Mouse (Mus musculus) CD4-positive helper T cell, adult 2 months (primary cell): ENCODE data around the gene 1700049E17Rik1.
"Not testable (repeated sequence)": the region's sequence is repeated elsewhere in the genome, so short reads cannot be mapped to it uniquely, and the experiment has no call there.

Source experiments
- DNase-seq: peaks from one replicate; pipeline ENCODE4 v3.0.0-alpha.2; 2012; ENCODE audit warnings: low read depth, missing footprints, low spot score

The 1700049E17Rik1 gene

DNA sequence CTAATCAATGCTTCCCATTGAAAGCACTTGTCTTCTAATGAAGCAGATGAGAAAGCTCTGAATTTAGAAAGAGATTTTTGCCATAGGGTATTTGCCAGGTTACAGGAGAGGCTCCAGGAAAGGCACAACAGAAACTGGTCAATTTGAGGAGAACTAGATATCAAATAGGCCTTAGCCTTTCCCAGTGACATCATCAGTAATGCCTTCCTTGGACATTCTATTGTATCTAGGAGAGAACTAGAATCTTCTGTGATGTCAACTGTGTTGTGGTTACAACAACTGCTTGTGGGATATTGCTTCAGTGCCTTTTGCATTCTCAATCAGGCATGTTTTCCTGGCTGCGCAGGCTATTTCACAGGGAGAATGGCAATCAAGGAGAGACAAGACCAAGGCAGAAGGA lies at the start of gene 1700049E17Rik1:
Gene 1700049E17Rik1 (plus strand): TSS at position 301 of the 400 bp plus-strand sequence.
- not testable (repeated sequence) for DNase-seq

DNA sequence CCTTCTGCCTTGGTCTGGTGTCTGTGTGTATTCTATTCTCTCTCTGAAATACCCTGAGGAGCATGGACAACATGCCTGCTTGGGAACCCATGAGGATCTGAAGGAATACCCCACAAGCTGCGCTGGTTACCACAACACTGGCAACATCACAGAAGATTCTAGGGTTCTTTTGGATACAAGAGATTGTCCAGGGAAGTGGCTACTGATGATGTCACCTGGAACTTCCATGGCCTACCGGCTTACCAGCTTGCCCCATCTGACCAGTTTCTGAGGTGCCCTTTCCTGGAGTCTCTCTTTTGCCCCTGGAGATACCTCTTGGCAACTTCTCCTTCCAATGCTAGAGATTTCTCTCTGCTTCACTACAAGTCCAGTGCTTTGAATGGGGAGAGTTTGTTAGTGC lies 17.6 kb upstream of the 1700049E17Rik1 start, which contains the start of gene Gm7980:
Gene Gm7980 (minus strand): TSS at position 101 of the 400 bp plus-strand sequence.
- not testable (repeated sequence) for DNase-seq

DNA sequence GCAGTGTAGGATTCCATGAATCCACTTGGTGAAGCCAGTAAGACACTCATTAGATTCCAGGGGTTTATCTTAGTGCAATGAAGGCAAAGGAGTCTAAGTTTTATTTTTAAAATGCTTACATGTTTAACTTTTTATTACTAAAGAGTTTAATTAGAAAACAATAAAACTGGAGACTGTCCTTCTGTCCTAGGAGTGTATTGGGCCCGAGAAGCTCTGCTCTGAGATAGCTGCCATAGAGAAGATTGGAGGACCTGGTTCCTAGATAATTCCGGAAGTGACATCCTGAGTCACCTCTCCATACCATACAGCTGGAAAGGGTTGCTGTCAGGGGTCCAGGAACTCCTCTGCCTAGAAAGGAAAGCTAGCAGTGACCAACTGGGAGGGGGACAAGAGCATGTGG lies 18.9 kb downstream of the 1700049E17Rik1 start, which contains the start of gene 1700024B05Rik:
Gene 1700024B05Rik (plus strand): TSS at position 301 of the 400 bp plus-strand sequence.
- not testable (repeated sequence) for DNase-seq

DNA sequence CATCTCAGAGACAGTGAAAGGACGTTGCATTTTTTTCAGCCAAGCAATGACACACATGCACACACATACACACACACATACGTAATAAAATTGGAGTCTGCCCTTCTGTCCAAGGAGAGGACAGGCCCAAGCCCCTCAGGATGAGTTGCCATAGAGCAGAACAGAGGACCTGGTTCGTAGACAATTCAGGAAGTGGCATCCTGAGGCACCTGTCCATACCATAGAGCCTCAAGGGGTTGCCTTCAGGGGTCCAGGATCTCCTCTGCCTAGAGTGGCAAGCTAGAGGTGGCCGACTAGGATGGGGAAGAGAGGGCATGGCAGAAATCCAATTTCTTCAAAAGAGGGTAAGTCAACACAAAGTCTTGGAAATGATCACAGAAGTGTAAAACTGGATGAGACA lies 39.3 kb downstream of the 1700049E17Rik1 start:
- DNase-seq: not testable (repeated sequence)

DNA sequence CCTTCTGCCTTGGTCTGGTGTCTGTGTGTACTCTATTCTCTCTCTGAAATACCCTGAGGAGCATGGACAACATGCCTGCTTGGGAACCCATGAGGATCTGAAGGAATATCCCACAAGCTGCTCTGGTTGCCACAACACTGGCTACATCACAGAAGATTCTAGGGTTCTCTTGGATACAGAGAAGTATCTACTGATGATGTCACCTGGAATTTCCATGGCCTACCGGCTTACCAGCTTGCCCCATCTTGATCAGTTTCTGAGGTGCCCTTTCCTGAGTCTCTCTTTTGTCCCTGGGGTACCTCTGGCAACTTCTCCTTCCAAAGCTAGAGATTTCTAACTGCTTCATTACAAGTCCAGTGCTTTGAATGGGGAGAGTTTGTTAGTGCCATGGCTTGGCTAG lies 43.1 kb downstream of the 1700049E17Rik1 start, which contains the start of gene Gm6401:
Gene Gm6401 (minus strand): TSS at position 101 of the 400 bp plus-strand sequence.
- not testable (repeated sequence) for DNase-seq

DNA sequence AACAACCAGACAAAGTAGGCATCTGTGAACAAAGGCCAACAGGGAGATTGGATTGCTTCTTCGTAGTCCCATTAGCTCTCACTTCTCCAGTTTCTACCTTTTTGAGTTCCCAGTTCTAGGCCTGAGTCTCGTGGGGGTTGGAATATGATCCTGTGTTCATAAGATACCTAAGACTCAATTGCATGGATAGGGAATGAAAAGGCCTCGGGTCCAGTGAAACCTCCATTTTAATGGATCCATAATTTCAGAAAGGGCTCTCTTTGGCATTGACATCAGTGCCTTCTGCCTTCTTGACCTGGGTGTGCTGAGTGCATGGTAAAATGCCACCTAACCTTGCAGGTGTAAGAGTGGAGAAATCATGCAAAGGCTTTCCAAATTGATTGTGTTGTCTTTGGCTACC lies 43.8 kb downstream of the 1700049E17Rik1 start:
- not testable (repeated sequence) for DNase-seq
